Mouse (Mus musculus): Measurements from ENCODE around the gene Gpr82.

The Gpr82 gene

DNA sequence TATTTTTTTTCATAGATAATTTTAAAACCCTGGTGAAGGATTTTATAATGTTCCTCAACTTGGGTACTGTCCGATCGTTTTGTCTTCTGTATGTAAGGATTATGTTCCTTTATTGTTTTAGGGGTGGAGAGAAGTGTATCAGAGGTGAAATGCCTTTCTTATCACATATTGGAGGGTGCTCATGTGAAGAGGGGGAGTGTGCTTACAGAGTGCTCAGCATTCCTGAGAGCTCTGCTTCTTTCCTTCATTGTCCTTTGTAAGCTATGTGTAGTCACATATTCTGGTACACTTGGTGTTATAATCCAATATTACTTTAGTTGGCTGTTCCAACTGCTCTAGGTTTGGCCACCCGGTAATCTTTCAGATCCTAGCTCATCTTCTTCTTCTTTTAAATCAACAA is 39.5 kb downstream of the Gpr82 start:
- DNase-seq, result no peak

DNA sequence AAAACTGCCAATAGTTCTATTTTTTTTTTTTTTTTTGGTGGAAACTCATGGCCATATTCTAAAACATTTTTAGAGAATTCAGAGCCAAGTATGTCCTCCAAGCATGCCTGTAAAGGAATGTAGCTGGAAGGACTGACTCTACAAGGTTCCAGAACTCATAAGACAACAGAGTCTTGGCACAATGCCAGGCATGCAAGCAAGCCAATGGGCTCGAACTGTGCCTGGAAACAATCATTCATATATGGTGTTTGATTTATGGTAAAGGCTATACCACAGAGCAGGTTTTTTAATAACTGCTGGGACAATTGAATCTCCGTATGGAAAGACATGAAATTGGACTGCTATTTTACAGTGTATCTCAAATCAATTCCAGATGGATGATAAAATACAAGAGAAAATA is 43.9 kb downstream of the Gpr82 start:
- DNase-seq, result peak; percentile 10

DNA sequence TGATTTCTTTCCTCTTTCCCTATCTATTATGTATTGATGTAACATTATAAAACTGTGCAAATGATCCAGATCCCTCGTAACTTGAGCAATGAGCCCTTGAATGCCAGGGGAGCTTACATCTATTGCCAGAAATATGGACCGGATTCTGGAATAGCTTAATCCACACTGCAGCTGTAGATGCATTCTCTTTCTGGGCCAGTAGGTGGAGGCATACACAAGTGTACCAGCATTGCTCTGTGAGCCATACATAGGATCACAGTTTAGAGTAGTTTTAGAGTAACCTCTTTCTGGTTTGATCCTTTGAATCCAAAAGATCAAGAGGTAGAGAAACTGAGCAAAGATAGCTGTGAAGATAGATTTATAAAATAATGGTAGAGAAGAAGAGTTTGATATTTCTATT is 49.0 kb downstream of the Gpr82 start:
- DNase-seq, result peak; percentile 25
